8 mouse cellular contexts compared by ENCODE assay signal in genomic region chr11:51584431-51585248, GRCm38 (mm10). TPM values are rescaled to one million over a fixed set of nuclear protein-coding genes. Genes with fewer than 3 reads are reported as not detected.
A peak's percentile ranks its signal among the peaks of the same experiment; 100 is the strongest.
DNase-seq lines count a peak whose midpoint lies in the region; ATAC-seq and TF ChIP-seq lines count a peak whose summit lies in the region.

Gene Phykpl (plus strand): TSS chr11:51584757.

- peak within 1 kb of the TSS; percentile 89 for H3K4me2 ChIP-seq in heart, embryonic 12.5 days
- H3K4me2 ChIP-seq in kidney, postnatal 0 days (ENCODE audit: low read length), result peak within 1 kb of the TSS; percentile 84
- H3K4me2 ChIP-seq in liver, embryonic 11.5 days, result peak within 1 kb of the TSS; percentile 70
- H3K4me2 ChIP-seq in stomach, embryonic 14.5 days (replicated peaks; ENCODE audit: low read depth, low read length), result peak within 1 kb of the TSS; percentile 65

- peaks cover 36% of the 10 kb centered on the region for H3K36me3 ChIP-seq in heart, embryonic 12.5 days
- H3K36me3 ChIP-seq in kidney, postnatal 0 days (ENCODE audit: insufficient read depth, low read length), result peaks cover 21% of the 10 kb centered on the region; the same call in 1 of the 2 replicates
- peaks cover 35% of the 10 kb centered on the region for H3K36me3 ChIP-seq in liver, embryonic 11.5 days (ENCODE audit: control insufficient read depth, insufficient read depth, low read length)
- peaks cover 27% of the 10 kb centered on the region for H3K36me3 ChIP-seq in stomach, embryonic 14.5 days (ENCODE audit: control insufficient read depth, insufficient read depth, low read length)

- peak; percentile 69 for TF ChIP-seq CTCF in kidney, postnatal 0 days (IDR thresholded peaks at IDR 0.05; ENCODE audit: low read depth)

- ATAC-seq in erythroid progenitor cell, adult 5-6 weeks (replicated peaks; ENCODE audit: low FRiP score, poor library complexity, severe bottlenecking), result peak; percentile 93
- peak; percentile 95 for ATAC-seq in heart, embryonic 12.5 days (ENCODE audit: insufficient number of reproducible peaks, low FRiP score)
- peak; percentile 91 for ATAC-seq in kidney, postnatal 0 days (replicated peaks; ENCODE audit: low FRiP score, low read depth)
- ATAC-seq in liver, embryonic 11.5 days (replicated peaks; ENCODE audit: low FRiP score), result peak; percentile 91
- peak; percentile 92 for ATAC-seq in stomach, embryonic 14.5 days (ENCODE audit: insufficient number of reproducible peaks, insufficient read depth, low FRiP score, low read depth)

- H3K27ac ChIP-seq in heart, embryonic 12.5 days (ENCODE audit: poor library complexity, severe bottlenecking), result peak within 1 kb of the TSS; percentile 96
- peak within 1 kb of the TSS; percentile 96 for H3K27ac ChIP-seq in kidney, postnatal 0 days
- peak within 1 kb of the TSS; percentile 75 for H3K27ac ChIP-seq in liver, embryonic 11.5 days (ENCODE audit: low read depth, low read length)
- H3K27ac ChIP-seq in stomach, embryonic 14.5 days (ENCODE audit: low read length), result peak within 1 kb of the TSS; percentile 89

- peaks cover 14% of the 10 kb centered on the region for H3K4me1 ChIP-seq in heart, embryonic 12.5 days (replicated peaks)
- peaks cover 11% of the 10 kb centered on the region; the same call in 1 of the 2 replicates for H3K4me1 ChIP-seq in kidney, postnatal 0 days (replicated peaks; ENCODE audit: insufficient read depth, low read length)
- peaks cover 22% of the 10 kb centered on the region for H3K4me1 ChIP-seq in liver, embryonic 11.5 days (replicated peaks; ENCODE audit: control insufficient read depth, insufficient read depth, low read length)
- H3K4me1 ChIP-seq in stomach, embryonic 14.5 days (ENCODE audit: control insufficient read depth, insufficient read depth, low read length), result peaks cover 14% of the 10 kb centered on the region

- peak within 1 kb of the TSS; percentile 81 for H3K4me3 ChIP-seq in heart, embryonic 12.5 days
- peak within 1 kb of the TSS; percentile 65 for H3K4me3 ChIP-seq in kidney, postnatal 0 days (replicated peaks; ENCODE audit: low read depth, low read length)
- H3K4me3 ChIP-seq in liver, embryonic 11.5 days (ENCODE audit: low read depth, low read length), result peak within 1 kb of the TSS; percentile 81
- peak within 1 kb of the TSS; percentile 59 for H3K4me3 ChIP-seq in stomach, embryonic 14.5 days (ENCODE audit: low read depth, low read length)

- H3K9ac ChIP-seq in heart, embryonic 12.5 days, result peak within 1 kb of the TSS; percentile 92
- H3K9ac ChIP-seq in kidney, postnatal 0 days (ENCODE audit: low read depth, low read length), result peak within 1 kb of the TSS; percentile 73
- H3K9ac ChIP-seq in liver, embryonic 11.5 days (ENCODE audit: low read depth, low read length), result peak within 1 kb of the TSS; percentile 97
- H3K9ac ChIP-seq in stomach, embryonic 14.5 days (replicated peaks; ENCODE audit: low read depth, low read length), result peak within 1 kb of the TSS; percentile 73

- under 1% methylated on average over 59 of the region's 59 CpGs for WGBS in heart, embryonic 12.5 days
- WGBS in kidney, postnatal 0 days, result under 1% methylated on average over 59 of the region's 59 CpGs
- WGBS in liver, embryonic 11.5 days, result under 1% methylated on average over 59 of the region's 59 CpGs
- under 1% methylated on average over 58 of the region's 59 CpGs for WGBS in stomach, embryonic 14.5 days

- peak; percentile 95 for DNase-seq in CD4-positive helper T cell, adult 2 months (ENCODE audit: low read depth, low spot score)
- peak; percentile 88 for DNase-seq in brain, embryonic 18.5 days (ENCODE audit: low read depth, low spot score)
- peak; percentile 98 for DNase-seq in kidney, postnatal 0 days (ENCODE audit: low spot score)
- peak; percentile 98 for DNase-seq in liver, embryonic 11.5 days (ENCODE audit: low spot score)
- DNase-seq in naive thymus-derived CD4-positive, alpha-beta T cell, adult 2 months (ENCODE audit: low read depth), result peak; percentile 96

- H3K27me3 ChIP-seq in heart, embryonic 12.5 days (replicated peaks), result no peaks in the 10 kb centered on the region
- H3K27me3 ChIP-seq in kidney, postnatal 0 days (ENCODE audit: insufficient read depth, low read length), result no peaks in the 10 kb centered on the region
- no peaks in the 10 kb centered on the region for H3K27me3 ChIP-seq in liver, embryonic 11.5 days (replicated peaks; ENCODE audit: control insufficient read depth, insufficient read depth, low read length)
- no peaks in the 10 kb centered on the region for H3K27me3 ChIP-seq in stomach, embryonic 14.5 days (ENCODE audit: control insufficient read depth, insufficient read depth, low read length)

- H3K9me3 ChIP-seq in heart, embryonic 12.5 days (replicated peaks), result 0 out of 2 replicates have a peak, but pooled peaks cover 6% of the 10 kb centered on the region
- H3K9me3 ChIP-seq in kidney, postnatal 0 days (replicated peaks; ENCODE audit: low read length), result no peaks in the 10 kb centered on the region
- H3K9me3 ChIP-seq in liver, embryonic 11.5 days (ENCODE audit: control insufficient read depth, low read length), result no peaks in the 10 kb centered on the region
- no peaks in the 10 kb centered on the region; the same call in 1 of the 2 replicates for H3K9me3 ChIP-seq in stomach, embryonic 14.5 days (ENCODE audit: control insufficient read depth, low read depth, low read length)

RNA-seq across cellular contexts. Expression of gene Phykpl, which starts in this region (rescaled TPM):
- total RNA-seq in erythroid progenitor cell, adult 5-6 weeks (2015; ENCODE audit: low replicate concordance), result 3.6 and 17.2 TPM in 2 replicates
- total RNA-seq in erythroid progenitor cell, adult 5-6 weeks (2017; ENCODE audit: low replicate concordance), result 6.5 and 10.4 TPM in 2 replicates
- polyA plus RNA-seq in heart, embryonic 12.5 days (2016; fragmentation: Nextera tagmentation; extraction: Ambion mirVana), result 15.1 and 16.9 TPM in 2 replicates
- polyA plus RNA-seq in kidney, postnatal 0 days (2015; fragmentation: Nextera tagmentation; extraction: Ambion mirVana), result 24.6 and 26.1 TPM in 2 replicates
- polyA plus RNA-seq in liver, embryonic 11.5 days (2014; fragmentation: Nextera tagmentation; extraction: Ambion mirVana), result 28.6 and 29.8 TPM in 2 replicates
- polyA plus RNA-seq in stomach, embryonic 14.5 days (2014; fragmentation: Nextera tagmentation; extraction: Ambion mirVana), result 19.0 and 21.8 TPM in 2 replicates

Comparison
In these comparisons a context has a peak if more than half of its experiments do, and no peak if none do; other contexts are left out.
1. Peak in every context shown above with its lines: DNase-seq, ATAC-seq, H3K4me3 ChIP-seq and H3K27ac ChIP-seq.